Mouse (Mus musculus) left cerebral cortex, adult 2 months (tissue): ENCODE results near the gene Hnrnpl. TPM values are rescaled to one million over a fixed set of nuclear protein-coding genes. Genes with fewer than 3 reads are reported as not detected.
A peak's percentile ranks its signal among the peaks of the same experiment; 100 is the strongest.

Experiments
- DNase-seq, 2 experiments: peaks; one replicate each; pipeline ENCODE4 v3.0.0; 2021 to 2022; ENCODE audit warnings: low spot score in 2 of 2, mixed read lengths in 1 of 2; ENCODE audit errors: extremely low spot score in 1 of 2
- H3K27ac ChIP-seq: fragments of 200-600 bp; 2 replicates; pipeline ENCODE4 v1.8.1; 2022
- H3K4me3 ChIP-seq: fragments of 200-600 bp; 2 replicates; pipeline ENCODE4 v1.8.1; 2022
- CTCF ChIP-seq: fragments of 200-600 bp; IDR thresholded peaks from 2 replicates; pipeline ENCODE4 v1.8.1; 2022; ENCODE audit warnings: antibody characterized with exemption, mild to moderate bottlenecking, moderate library complexity
- intact Hi-C: fragments of 180-260 bp; cut with DNase I; formaldehyde crosslinking; loops from one replicate; pipeline ENCODE4 v1.15.1; 2025
- long read RNA-seq, 2 experiments: library from polyadenylated mRNA; stranded (forward); transcript quantifications; one replicate each; pipeline ENCODE4 v2.0.0; 2021; ENCODE audit warnings: borderline mapping rate in 2 of 2
- total RNA-seq, 2 experiments: library from RNA; stranded (reverse); gene quantifications; 2 replicates each; pipeline ENCODE4 v1.2.3; 2021

The Hnrnpl gene
- total RNA-seq, result 100 to 1,000 TPM; 434 to 438 TPM
- long read RNA-seq, experiment 1, transcript Hnrnpl-209 (12 exons, 2,180 nt), result minor isoform, 51 of 220 reads
- long read RNA-seq, experiment 1, transcript Hnrnpl-201 (13 exons, 2,142 nt), result major isoform, 136 of 220 reads
- long read RNA-seq, experiment 1, partial matches to known transcripts, result 21 of 220 reads
- long read RNA-seq, experiment 1, other reads (novel, unspliced or antisense), result 9 of 220 reads
- long read RNA-seq, experiment 2, transcript Hnrnpl-209 (12 exons, 2,180 nt), result minor isoform, 40 of 163 reads
- long read RNA-seq, experiment 2, transcript Hnrnpl-201 (13 exons, 2,142 nt), result major isoform, 84 of 163 reads
- long read RNA-seq, experiment 2, partial matches to known transcripts, result 19 of 163 reads
- long read RNA-seq, experiment 2, other reads (novel, unspliced or antisense), result 16 of 163 reads

DNA sequence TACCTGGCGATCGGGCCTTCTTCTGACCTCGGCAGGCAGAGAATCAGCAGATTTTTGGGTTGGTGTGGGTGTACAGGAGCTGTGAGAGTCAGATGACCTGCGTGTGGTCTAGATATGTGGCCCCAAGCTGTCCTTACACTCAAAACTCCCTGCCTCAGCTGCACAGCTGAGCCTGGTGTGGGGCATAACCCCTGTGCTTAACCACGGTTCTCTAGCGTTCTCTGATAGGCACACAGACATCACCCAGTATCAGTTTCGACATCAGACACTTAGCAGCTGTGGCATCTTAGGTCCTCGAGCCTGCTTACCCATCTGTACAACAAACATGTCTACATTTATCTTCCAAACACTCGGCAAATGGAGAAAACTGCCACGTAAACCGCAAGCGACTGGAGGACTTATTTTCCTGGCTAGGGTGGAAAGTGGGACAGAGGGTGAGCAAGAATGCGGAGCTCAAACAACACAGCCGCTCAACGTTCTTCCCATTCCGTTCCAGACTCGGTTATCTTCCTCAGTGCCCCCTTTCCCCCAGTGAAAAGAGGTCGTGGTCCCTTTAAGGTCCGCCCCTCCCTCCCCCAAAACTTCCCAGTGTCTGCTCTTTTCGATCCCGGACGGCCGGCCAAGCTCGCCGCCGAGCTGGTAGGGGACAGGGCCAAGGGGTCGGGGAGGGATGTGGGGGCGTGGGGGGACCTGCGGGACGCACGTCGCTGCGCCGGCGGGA, at the start of gene Hnrnpl:
Hnrnpl (plus strand) TSS at position 321 of the 721 bp plus-strand sequence.
- peak within 1 kb of the TSS; percentile 93 for H3K4me3 ChIP-seq
- peak within 1 kb of the TSS; percentile 100 for H3K27ac ChIP-seq
- DNase-seq, result no peak
- TF ChIP-seq CTCF, result no peak
- intact Hi-C loops, result no loop called here

DNA sequence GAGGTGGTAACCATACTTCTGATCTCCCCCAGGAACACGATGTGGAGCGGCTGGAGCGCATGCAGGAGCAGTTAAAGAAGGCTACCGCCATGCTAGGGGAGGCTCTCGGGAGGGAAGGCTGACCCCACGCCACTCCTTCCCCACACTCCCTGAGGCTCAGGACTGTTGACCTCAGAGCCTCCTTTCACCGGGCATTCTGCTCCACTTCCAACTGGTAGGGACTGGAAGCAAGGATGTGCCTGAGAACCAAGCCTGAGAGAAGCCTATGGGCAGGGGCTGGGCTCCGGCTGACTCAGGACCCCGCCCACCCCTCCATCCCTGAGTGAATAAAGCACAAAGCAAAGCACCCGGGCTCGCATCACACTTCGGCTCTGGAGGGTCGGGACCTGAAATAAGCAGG, 49.7 kb upstream of the Hnrnpl start:
- intact Hi-C loops, result no loop called here
- Histone ChIP-seq H3K27ac (no peak overlapping the region), H3K4me3 (no peak overlapping the region)
- TF ChIP-seq CTCF, result no peak
- DNase-seq, result no peak

DNA sequence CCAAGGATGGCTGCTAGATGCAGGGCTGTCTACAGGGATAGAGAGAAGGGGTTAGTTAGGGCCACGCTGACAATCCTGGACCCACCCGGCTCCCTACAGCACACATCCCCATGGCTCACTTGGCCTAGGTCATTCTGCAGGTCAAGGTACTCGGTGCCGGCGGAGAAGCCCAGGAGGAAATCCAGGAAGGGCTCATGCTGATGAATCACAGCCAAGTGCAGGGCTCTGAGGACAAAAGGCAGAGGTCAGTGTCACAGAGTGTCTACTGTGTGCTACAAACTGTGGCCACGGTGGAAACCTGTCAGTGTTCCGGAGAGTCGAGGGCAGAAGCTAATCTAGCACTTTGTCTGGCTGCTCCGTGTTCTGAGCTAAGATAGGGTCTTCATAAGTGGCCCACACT, 46.4 kb upstream of the Hnrnpl start:
- no peak for DNase-seq
- H3K27ac ChIP-seq, result no peak overlapping the region
- TF ChIP-seq CTCF, result no peak
- H3K4me3 ChIP-seq, result no peak overlapping the region
- intact Hi-C loops, result no loop called here

DNA sequence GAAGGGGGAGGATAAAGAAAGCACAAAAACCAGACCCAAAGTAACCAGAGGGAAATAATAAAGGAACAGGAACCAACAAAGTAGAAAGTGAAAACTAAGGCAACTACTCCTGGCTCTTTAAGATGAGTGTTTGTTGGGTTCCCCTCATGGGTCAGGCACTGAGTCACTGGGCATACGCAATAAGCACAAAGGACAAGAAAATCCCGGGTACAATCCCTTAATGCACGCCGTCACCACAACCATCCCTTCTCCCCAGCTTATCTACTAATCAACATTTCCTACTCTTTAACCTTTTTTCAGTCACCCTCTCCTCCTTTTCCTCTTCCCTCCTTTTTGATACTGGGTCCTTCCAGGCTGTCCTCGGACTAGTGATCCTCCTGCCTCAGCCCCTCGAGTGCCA, 43.1 kb upstream of the Hnrnpl start:
- Histone ChIP-seq H3K4me3 (peak overlapping the region; percentile 75; the same call in 1 of the 2 replicates), H3K27ac (no peak overlapping the region)
- intact Hi-C loops, result no loop called here
- TF ChIP-seq CTCF, result no peak
- DNase-seq, result no peak

DNA sequence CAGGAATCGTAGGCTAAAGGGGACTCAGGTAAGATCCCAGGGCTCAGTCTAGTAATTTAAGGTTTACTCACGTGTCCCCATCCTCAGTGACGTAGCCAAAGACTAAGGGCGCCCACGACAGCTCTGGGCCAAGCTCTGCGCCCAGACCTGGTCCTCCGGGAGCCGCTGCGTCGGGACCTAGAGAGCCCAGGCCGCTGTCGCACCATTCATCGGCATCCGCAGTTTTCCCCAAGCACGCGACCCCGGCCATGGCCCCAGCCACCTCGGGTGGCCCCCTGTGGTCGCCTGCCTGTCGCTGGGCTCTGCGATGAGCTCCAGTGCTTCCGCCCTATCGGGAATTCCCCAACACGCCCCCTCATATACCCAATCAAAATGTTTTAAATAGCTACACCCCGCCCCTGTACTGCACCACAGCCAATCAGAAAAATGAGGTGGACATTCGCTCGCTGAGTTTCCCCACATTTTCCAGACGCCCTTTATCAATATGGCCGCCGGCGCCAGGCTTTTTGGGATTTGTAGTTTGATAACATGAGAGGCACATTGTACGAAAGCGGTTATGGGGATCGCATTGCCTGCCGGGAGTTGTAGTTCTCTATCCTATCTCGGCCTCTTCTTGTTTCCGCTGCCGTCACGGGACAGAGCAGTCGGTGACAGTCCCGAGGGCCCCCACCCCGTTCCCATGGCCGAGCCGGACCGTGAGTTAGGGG, 42.0 kb upstream of the Hnrnpl start, which contains the start of gene Sirt2:
Sirt2 (plus strand) TSS at position 563 of the 707 bp plus-strand sequence.
- Histone ChIP-seq H3K4me3 (peak within 1 kb of the TSS; percentile 75), H3K27ac (peak within 1 kb of the TSS; percentile 94)
- intact Hi-C loops, result no loop called here
- peak; percentile 94 to 97 for DNase-seq
- TF ChIP-seq CTCF, result no peak; the same call in 1 of the 2 replicates

DNA sequence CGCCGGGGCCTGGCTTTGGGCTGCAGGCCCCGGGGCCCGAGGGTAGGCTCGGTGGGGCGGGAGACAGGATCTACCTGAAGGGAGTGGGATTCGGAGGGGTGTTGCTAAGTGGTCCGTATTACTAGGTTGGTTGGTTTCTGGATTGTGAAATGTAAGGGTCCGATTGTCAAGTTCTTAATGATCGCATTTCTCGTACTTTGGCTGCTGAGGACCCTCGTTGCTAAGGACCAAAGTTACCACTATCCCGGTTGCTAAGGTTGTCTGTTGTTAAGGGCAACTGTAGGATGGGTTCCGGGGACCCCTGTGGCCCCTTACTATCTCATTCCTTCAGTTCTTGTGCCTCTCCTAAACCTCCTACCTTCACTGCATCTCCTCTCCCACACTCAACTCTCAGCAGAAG, 41.4 kb upstream of the Hnrnpl start:
- intact Hi-C loops, result no loop called here
- no peak for TF ChIP-seq CTCF
- Histone ChIP-seq H3K4me3 (peak overlapping the region; percentile 75), H3K27ac (peak overlapping the region; percentile 83)
- no peak for DNase-seq

DNA sequence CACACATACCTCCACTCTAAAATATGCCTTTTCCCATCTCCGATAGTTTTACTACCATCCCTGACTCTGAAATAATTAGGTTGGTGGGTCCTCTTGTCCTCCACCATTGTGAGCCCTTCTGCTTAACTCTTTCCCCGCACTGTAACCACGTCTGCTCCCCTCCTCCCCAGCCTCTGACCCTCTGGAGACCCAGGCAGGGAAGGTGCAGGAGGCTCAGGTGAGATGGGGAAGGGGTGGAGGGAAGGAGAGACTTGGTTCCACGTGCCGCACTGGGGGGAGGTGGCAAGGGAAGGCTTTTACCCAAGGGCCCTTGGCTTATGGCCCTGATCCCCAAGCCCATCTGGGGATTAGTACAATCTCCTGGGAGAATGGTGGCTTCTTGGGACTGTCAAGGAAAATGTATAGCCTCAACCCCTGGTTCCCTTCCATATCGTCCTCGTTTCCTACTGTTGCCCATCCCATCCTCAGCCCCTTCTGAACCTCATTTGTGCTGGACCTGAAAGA, 40.8 kb upstream of the Hnrnpl start, which contains the start of gene Nfkbib:
Nfkbib (minus strand) TSS at position 51 of the 504 bp plus-strand sequence.
- Histone ChIP-seq H3K4me3 (peak within 1 kb of the TSS; percentile 75), H3K27ac (peak within 1 kb of the TSS; percentile 94)
- intact Hi-C loops, result no loop called here
- TF ChIP-seq CTCF, result no peak
- DNase-seq, result no peak

DNA sequence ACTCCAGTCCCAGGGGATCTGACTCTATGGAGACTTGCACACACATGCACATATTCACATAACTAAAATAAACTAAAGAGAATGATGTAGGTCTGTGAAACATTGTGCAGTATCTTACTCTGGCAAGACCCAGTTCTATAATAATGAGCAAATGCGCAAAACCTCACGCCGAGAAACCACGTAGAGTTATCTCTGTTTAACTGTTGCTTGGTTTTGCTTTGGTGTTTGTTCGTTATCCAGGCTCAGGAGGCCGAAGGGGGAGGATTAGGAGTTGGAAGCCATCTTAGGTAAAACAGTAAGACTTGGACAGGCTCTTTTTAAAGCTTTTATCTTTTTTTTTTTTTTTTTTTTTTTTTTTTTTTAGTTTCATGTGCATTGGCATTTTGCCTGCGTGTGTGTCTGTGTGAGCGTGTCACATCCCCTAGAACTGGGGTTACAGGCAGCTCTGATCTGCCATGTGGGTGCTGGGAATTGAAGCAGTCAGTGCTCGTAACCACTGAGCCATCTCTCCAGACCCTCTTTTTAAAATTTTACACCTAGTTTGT, 38.9 kb upstream of the Hnrnpl start:
- Histone ChIP-seq H3K4me3 (no peak overlapping the region), H3K27ac (no peak overlapping the region)
- DNase-seq, result no peak
- no peak for TF ChIP-seq CTCF
- intact Hi-C loops, result no loop called here

DNA sequence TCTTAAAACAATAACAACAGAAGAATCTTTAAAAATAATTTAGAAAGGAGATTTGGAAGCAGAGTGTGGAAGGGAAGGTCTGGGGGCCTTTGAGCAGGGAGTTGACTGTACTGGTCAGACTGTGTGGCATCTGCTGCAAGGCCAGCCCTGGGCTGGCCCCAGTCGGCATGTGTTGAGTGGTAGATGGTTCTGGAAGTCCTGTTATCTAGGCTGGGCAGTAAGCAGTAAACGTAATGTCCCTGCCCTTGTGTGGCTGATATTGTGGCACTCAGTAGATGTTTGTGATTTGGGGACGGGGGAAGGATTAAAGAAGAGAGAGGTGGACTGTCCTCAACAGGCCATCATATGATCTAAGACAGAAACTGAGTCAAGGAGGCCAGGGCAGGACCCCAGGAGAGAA, 38.0 kb upstream of the Hnrnpl start:
- intact Hi-C loops, result no loop called here
- TF ChIP-seq CTCF, result no peak
- no peak for DNase-seq

DNA sequence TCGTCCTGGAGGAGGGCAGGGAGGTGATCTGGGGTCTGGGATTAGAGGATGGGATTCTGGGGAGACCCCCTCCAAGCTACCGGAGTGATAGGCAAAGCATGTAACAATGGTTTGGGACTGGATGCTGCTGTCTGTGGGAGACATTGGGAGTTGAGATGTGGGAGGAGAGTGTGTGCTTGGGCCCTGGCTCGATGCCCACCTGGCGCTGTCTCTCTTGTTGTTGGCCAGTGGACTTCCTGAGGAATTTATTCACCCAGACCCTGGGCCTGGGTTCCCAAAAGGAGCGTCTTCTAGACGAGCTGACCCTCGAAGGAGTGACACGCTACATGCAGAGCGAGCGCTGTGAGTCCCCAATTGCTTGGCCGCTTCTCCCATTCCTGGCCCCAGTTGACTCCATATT, 36.5 kb upstream of the Hnrnpl start:
- Histone ChIP-seq H3K4me3 (no peak overlapping the region), H3K27ac (no peak overlapping the region)
- intact Hi-C loops, result no loop called here
- TF ChIP-seq CTCF, result no peak
- DNase-seq, result no peak

More for the DNA sequence above, 38.0 kb upstream of the Hnrnpl start:
- no peak overlapping the region for H3K27ac ChIP-seq
- no peak overlapping the region for H3K4me3 ChIP-seq

DNA sequence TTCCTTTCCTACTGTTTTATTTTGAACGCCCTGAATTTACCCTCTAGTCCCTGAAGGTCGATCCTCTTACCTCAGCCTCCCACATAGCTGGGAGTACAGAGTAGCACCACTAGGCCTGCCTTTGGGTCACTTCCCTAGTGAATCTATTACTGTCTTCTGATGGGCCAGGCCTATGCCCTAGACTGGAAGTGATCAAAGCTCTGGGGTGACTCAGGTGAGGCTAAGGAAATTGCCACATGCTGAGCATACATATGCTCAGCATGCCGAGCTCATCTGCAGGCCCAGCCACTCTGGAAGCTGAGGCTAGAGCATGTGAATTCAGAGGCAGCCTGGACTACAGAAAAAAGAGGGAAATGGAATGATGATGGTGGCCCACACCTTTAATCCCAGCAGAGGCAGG, 35.2 kb upstream of the Hnrnpl start:
- Histone ChIP-seq H3K4me3 (no peak overlapping the region), H3K27ac (no peak overlapping the region)
- intact Hi-C loops, result no loop called here
- no peak for DNase-seq
- no peak for TF ChIP-seq CTCF
